Mouse (Mus musculus) hindbrain, embryonic 16.5 days (tissue): Measurements from ENCODE around the gene Npm1. TPM values are rescaled to one million over a fixed set of nuclear protein-coding genes. Genes with fewer than 3 reads are reported as not detected.

ENCODE experiments used
- ATAC-seq: fragments of 200-750 bp; cut with Nextera tagmentation; 2 replicates; pipeline ENCODE4 v1.8.0; 2017; ENCODE audit warnings: moderate TSS enrichment, moderate library complexity
- H3K27ac ChIP-seq: fragments of 300-500 bp; sonication (generic); 2 replicates; pipeline ENCODE4 v1.5.1; 2014; ENCODE audit warnings: low read depth, mild to moderate bottlenecking, control low read depth, low read length, moderate library complexity
- H3K27me3 ChIP-seq: fragments of 300-500 bp; sonication (generic); replicated peaks from 2 replicates; pipeline ENCODE4 v1.6.1; 2014; ENCODE audit warnings: low read length; ENCODE audit not compliant: control insufficient read depth, insufficient read depth
- H3K36me3 ChIP-seq: fragments of 300-500 bp; sonication (generic); 2 replicates; pipeline ENCODE4 v1.6.1; 2014; ENCODE audit warnings: mild to moderate bottlenecking, low read length, moderate library complexity, mixed read lengths; ENCODE audit not compliant: control insufficient read depth, insufficient read depth
- H3K4me1 ChIP-seq: fragments of 300-500 bp; sonication (generic); 2 replicates; pipeline ENCODE4 v1.6.1; 2014; ENCODE audit warnings: low read depth, low read length; ENCODE audit not compliant: control insufficient read depth, insufficient read depth
- H3K4me2 ChIP-seq: fragments of 300-500 bp; sonication (generic); 2 replicates; pipeline ENCODE4 v1.6.1; 2014; ENCODE audit warnings: mild to moderate bottlenecking, low read length, control low read depth, moderate library complexity
- H3K4me3 ChIP-seq: fragments of 300-500 bp; sonication (generic); 2 replicates; pipeline ENCODE4 v1.5.1; 2014; ENCODE audit warnings: mild to moderate bottlenecking, low read length, control low read depth, moderate library complexity
- H3K9ac ChIP-seq: fragments of 300-500 bp; sonication (generic); 2 replicates; pipeline ENCODE4 v1.6.1; 2014; ENCODE audit warnings: low read depth, mild to moderate bottlenecking, control low read depth, low read length, moderate library complexity
- H3K9me3 ChIP-seq: fragments of 300-500 bp; sonication (generic); 2 replicates; pipeline ENCODE4 v1.6.1; 2014; ENCODE audit warnings: mild to moderate bottlenecking, low read length, moderate library complexity; ENCODE audit not compliant: control insufficient read depth
- WGBS: fragments of 180-500 bp; shearing (Covaris S2); extraction: QIAGEN DNeasy Blood & Tissue Kit; methylation state at CpG from one replicate; pipeline ENCODE4 v1.1.7; 2014; 5-methylcytosine and 5-hydroxymethylcytosine counted together
- polyA plus RNA-seq: library from polyadenylated mRNA; unstranded; fragments of >200 nt; fragmentation: Nextera tagmentation; extraction: Ambion mirVana; gene quantifications from 2 replicates; pipeline ENCODE4 v1.2.1, GENCODE M21; 2015

The Npm1 gene
- polyA plus RNA-seq, 1 experiment from 2014 or later: 353 TPM

DNA sequence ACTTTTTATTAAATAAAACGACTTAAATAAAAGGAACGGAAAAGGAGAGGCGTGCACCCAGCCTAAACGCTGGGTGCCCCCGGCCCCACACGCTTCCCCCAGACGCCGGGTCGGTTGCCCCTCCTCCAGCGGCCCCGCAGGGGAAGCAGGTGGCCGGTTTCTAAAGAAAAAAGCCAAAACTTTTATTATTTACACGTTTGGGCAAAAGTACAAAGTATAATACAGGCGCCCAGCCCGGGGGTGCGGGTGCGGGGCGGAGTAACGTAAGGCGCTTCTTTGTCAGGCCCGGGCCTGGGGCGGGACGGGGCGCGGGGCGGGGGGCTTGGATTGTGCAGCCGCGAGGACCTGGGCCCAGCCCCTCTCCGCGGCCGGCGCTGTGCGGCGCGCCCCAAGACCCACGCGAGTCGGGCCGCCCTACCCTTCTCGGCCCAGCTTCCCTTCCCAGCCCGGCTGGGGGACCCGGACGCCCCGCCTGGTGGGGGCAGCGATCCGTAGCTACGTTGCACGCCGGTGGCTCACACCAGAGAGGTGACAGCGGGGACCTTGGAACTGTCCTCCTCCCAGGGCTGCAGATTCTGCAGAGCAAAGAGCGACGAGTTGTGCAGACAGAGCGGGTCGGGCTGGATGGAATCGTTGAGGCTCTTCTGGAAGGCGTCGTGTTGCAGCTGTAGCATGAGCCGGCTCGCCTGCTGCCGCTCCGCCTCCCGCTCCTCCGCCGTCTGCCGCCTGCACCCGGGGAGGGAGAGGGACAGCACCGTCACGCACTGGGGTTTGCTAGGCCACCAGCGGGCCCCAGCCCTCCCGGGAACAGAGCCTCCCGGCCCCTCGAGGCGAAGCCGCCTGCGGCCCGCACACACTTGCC, 38.0 kb upstream of the Npm1 start:
- H3K9ac ChIP-seq: peak overlapping the region; percentile 52
- peak overlapping the region; percentile 43 for H3K4me3 ChIP-seq
- ATAC-seq: no peak
- H3K9me3 ChIP-seq: peaks cover 8% of the 10 kb centered on the region
- peaks cover 9% of the 10 kb centered on the region for H3K4me1 ChIP-seq
- H3K36me3 ChIP-seq: no peaks in the 10 kb centered on the region
- WGBS: under 1% methylated on average over 76 of the region's 76 CpGs
- H3K4me2 ChIP-seq: peak overlapping the region; percentile 42
- peak overlapping the region; percentile 66 for H3K27ac ChIP-seq
- peaks cover 50% of the 10 kb centered on the region for H3K27me3 ChIP-seq

- H3K36me3 ChIP-seq: no peaks in the 10 kb centered on the region
- H3K4me2 ChIP-seq: peak overlapping the region; percentile 42
- H3K27ac ChIP-seq: peak overlapping the region; percentile 30
- peaks cover 49% of the 10 kb centered on the region for H3K27me3 ChIP-seq
- H3K9me3 ChIP-seq: peaks cover 8% of the 10 kb centered on the region
- WGBS: 1% methylated on average over 45 of the region's 45 CpGs
- peak overlapping the region; percentile 20 for H3K9ac ChIP-seq
- no peak for ATAC-seq
- peak overlapping the region; percentile 43 for H3K4me3 ChIP-seq
- H3K4me1 ChIP-seq: peaks cover 9% of the 10 kb centered on the region
These were observed 37.1 kb upstream of the Npm1 start for GRCm38 (mm10) chr11:33199906-33200763.

- no peak for ATAC-seq
- Histone ChIP-seq H3K4me3 (peak overlapping the region; percentile 20), H3K4me2 (peak overlapping the region; percentile 42), H3K36me3 (no peaks in the 10 kb centered on the region), H3K9ac (peak overlapping the region; percentile 4; the same call in 1 of the 2 replicates), H3K9me3 (peaks cover 8% of the 10 kb centered on the region), H3K27ac (peak overlapping the region; percentile 2; the same call in 1 of the 2 replicates), H3K4me1 (peaks cover 9% of the 10 kb centered on the region), H3K27me3 (peaks cover 50% of the 10 kb centered on the region)
- WGBS: 4% methylated on average over 15 of the region's 15 CpGs
These were observed 36.1 kb upstream of the Npm1 start for GRCm38 (mm10) chr11:33199117-33199514.

DNA sequence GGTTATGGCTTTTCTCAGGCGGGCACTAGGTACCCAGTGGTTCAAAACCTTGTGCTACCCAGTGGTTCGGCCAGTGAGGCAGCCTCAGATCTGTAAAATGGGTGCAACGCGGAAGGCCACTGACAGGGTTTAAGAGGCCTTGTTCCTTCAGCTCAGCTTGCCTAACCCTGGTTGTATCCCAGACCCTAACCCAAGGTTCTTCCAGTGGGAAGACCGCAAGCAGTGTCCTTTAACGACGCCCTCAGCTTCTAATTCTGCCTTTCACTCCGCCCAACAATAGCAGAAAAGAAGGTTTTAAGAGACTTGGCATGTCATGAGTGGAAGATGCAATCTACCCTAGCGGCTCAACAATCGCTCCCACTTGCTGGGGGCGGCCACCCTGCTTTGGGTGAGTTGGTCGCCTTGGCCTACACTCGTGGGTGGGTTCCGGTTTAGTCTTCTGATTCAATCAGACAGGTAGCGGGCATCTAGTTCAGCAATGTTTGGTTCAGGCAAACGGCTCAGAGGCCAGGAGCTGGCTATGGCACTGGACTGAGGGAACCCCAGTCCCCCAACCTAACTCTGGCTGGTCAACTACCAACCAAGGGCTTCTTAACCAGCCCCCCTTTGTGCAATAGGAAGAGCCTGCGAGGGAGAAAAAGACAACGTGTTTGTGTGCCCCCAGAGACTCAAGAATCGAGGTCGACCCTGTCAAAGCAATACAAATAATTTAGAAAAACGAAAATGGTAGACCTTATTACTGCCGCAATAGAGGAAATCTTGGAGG, 35.5 kb upstream of the Npm1 start:
- Histone ChIP-seq H3K9me3 (peaks cover 8% of the 10 kb centered on the region), H3K27me3 (peaks cover 55% of the 10 kb centered on the region), H3K9ac (no peak overlapping the region), H3K4me1 (peaks cover 9% of the 10 kb centered on the region), H3K4me2 (peak overlapping the region; percentile 42), H3K36me3 (no peaks in the 10 kb centered on the region), H3K27ac (peak overlapping the region; percentile 2; the same call in 1 of the 2 replicates), H3K4me3 (peak overlapping the region; percentile 20)
- 19% methylated on average over 22 of the region's 22 CpGs for WGBS
- ATAC-seq: no peak

- peaks cover 9% of the 10 kb centered on the region for H3K4me1 ChIP-seq
- WGBS: 11% methylated on average over 15 of the region's 15 CpGs
- 0 out of 2 replicates have a peak overlapping the region, but pooled peaks have one; percentile 4 for H3K4me3 ChIP-seq
These were observed 34.7 kb upstream of the Npm1 start for GRCm38 (mm10) chr11:33197673-33198072.

DNA sequence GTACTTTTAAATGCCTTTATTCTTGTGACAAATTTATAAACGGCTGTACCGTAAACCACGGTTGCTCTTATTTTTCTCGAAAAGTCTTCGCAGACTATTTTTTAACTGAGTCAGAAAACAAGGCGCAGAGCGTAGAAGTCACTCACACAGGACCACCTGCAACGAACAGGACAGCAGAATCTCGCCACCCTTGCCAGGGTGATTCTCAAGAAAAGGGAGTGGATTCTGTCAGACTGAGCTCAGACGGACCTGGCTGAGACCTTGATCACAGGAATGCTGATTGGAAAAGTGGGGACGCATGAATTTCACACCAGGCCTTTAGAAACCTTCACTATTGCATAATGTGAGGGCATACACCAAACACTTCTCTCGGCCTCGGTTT, 34.1 kb upstream of the Npm1 start:
- no peak overlapping the region; the same call in 1 of the 2 replicates for H3K27ac ChIP-seq
- H3K4me2 ChIP-seq: no peak overlapping the region; the same call in 1 of the 2 replicates
- no peak overlapping the region for H3K4me3 ChIP-seq
- peaks cover 9% of the 10 kb centered on the region for H3K4me1 ChIP-seq
- WGBS: 19% methylated on average over 13 of the region's 13 CpGs
- ATAC-seq: no peak
- H3K27me3 ChIP-seq: peaks cover 47% of the 10 kb centered on the region
- no peak overlapping the region for H3K9ac ChIP-seq
- H3K9me3 ChIP-seq: peaks cover 8% of the 10 kb centered on the region
- H3K36me3 ChIP-seq: no peaks in the 10 kb centered on the region

More at GRCm38 (mm10) chr11:33197673-33198072, 34.7 kb upstream of the Npm1 start:
- Histone ChIP-seq H3K9ac (no peak overlapping the region), H3K9me3 (peaks cover 8% of the 10 kb centered on the region), H3K27ac (peak overlapping the region; percentile 20; the same call in 1 of the 2 replicates), H3K36me3 (no peaks in the 10 kb centered on the region), H3K27me3 (peaks cover 52% of the 10 kb centered on the region), H3K4me2 (peak overlapping the region; percentile 20)
- ATAC-seq: no peak

DNA sequence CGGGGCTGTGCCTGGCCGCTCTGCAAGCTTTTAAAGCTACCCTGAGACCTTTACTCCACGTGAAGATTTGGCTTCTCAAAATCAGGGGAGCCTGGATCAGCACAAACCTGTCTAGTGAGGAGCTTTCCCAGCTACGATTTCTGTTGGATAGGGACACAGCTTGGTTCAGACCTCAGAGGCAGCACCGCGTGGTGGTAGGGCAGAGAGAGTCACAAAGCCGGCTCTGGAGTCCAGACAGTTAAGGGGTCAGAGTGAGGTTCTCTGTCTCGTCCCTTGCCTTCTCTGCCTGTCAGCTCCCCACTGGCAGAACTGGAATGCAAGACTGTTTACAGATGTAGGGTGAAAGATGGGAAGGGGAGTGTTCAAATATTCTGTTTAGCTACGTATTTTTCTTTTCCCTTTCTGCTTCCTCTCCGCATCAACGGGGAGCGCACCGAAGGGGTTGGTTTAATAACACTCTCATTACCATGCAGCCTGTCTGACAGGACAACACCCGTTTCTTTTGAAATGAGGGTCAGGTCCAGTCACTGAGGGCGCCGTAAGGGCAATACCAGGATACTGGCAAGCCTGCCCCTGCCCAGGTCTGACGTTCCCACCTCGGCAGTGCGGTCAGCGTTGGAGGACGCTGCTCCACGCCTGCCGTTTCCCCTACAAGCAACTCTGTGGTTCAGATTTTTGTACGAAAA, 33.6 kb upstream of the Npm1 start:
- H3K9ac ChIP-seq: no peak overlapping the region
- peaks cover 8% of the 10 kb centered on the region for H3K9me3 ChIP-seq
- no peak for ATAC-seq
- no peak overlapping the region for H3K4me3 ChIP-seq
- H3K36me3 ChIP-seq: no peaks in the 10 kb centered on the region
- peaks cover 9% of the 10 kb centered on the region for H3K4me1 ChIP-seq
- H3K27ac ChIP-seq: no peak overlapping the region
- peaks cover 50% of the 10 kb centered on the region for H3K27me3 ChIP-seq
- peak overlapping the region; percentile 26; the same call in 1 of the 2 replicates for H3K4me2 ChIP-seq
- WGBS: 4% methylated on average over 24 of the region's 24 CpGs
